Mouse (Mus musculus) adrenal gland, postnatal 10 days (tissue): ENCODE measurements at regions not wholly inside any gene's neighbourhood (a gene's known extent, or its start where the extent isn't known, plus 50 kb on each side); places are given as distances from the start of the nearest gene placed in this dataset.

Experiments used
- DNase-seq: peaks from one replicate; pipeline ENCODE4 v3.0.0; 2021; ENCODE audit warnings: mixed read lengths

DNA sequence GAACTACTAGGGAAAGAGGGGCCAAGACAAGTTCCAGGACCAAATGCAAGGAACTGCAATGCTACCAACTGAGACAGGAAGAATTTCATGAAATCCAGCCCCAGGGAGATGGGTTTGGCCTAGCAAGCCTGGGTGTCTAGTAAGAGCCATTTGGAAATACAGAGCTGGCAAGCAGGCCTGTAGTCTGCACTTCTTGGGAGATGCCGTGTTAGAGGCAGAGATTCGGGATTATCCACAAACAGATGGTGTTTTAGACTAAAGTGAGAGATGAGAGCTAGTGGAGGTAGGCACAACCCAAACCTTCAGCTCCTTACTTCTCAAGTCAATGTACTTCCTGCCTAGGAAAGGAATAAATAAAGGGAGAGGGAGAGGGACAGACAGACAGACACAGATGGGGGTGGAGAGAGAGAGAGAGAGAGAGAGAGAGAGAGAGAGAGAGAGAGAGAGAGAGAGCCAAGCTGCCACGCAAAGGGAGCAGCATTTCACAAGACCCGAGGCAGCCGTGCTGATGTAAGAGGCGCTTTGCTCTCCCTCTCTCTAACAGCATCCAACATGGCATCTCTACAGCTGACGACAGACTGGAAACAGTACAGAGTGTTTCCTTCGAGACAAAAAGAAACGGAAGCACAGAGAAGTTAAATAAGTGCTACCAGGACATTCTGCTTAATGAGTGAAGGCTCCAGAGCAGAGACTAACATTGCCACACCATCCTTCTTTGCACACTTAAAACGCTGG, 182.9 kb downstream of the Irs2 start:
- peak; percentile 44 for DNase-seq

DNA sequence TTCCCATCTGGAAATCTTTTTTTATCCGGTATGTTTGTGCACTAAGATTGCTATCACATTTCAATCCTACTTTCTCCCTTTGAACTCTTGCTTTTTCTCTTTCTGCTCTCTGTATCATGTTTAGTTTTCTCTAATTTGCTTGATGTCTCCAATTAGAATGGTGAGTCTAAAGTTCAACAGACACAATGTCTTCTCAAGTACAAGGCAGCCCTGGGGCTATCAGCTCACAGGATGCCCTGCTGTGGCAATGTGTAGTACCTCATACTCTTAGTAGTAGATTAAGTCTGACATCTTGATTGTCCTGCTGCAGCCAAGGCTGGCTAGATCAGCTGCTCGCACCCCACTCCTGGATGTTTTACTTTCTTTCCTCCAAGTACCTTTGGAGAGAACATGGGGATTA, 186.4 kb downstream of the Irs2 start:
- DNase-seq = no peak

DNA sequence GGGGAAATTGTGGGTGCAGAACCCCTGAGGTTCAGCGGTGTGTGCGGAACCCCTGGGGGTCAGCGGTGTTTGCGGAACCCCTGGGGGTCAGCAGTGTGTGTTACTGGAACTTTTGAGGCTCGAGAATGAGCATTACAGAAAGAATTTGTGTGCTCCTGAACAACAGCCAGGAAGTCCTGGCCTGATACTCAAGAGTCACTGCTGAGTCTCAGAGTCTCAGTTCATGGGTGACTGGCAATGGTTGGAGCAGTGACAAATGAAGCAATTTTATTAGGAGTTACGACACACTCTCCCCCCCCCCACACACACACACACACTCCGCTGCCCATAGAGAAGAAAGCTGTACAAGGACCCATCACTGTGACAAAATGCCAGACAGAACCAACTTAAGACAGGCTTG, 193.8 kb downstream of the Irs2 start:
- no peak for DNase-seq

DNA sequence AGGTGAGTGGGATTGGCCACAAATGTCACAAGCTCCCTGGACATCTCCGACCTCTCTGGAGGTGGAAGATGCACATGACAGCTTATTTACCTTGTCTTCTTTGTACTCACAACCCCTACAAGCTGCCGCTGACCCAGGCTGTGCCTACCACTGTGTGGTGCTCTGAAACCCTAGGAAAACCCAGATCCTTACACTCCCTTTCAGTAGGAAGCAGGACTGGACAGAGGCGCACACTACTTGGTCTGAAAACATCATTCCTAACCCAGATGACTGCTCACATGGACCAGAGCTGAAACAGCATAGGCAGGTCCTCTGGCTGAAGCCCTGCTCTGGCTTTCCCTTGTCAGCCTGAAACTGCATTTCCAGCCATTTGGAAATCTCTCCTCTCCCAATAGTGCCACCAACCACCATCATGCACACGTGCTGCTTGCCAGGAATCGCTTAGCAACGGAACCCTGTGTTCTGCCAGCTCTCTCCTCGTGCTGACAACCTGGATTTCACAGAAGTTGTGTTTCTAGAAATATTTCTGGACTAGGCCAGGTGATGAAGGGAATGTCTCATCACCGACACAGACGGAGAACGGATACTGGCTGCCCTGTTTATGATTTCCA, 196.1 kb downstream of the Irs2 start:
- DNase-seq = peak; percentile 50

DNA sequence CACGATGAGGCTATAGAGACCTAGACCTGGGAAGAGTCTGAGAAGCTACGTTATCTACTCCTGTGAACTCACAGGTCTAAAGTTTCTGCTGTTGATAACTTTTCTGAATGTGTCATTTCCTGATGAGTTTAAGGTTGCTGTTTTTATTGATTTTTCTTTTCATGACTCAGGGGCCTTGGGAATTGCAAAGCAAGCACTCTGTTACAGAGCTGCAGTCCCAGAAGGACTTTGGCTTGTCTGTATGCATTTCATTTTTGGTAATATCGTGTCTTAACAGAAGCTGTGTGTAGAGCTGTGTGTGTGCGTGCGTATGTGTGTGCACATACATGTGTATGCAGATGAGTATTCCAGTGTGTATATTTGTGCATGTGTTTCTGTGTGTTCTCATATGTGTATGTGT, 201.2 kb downstream of the Irs2 start:
- no peak for DNase-seq

DNA sequence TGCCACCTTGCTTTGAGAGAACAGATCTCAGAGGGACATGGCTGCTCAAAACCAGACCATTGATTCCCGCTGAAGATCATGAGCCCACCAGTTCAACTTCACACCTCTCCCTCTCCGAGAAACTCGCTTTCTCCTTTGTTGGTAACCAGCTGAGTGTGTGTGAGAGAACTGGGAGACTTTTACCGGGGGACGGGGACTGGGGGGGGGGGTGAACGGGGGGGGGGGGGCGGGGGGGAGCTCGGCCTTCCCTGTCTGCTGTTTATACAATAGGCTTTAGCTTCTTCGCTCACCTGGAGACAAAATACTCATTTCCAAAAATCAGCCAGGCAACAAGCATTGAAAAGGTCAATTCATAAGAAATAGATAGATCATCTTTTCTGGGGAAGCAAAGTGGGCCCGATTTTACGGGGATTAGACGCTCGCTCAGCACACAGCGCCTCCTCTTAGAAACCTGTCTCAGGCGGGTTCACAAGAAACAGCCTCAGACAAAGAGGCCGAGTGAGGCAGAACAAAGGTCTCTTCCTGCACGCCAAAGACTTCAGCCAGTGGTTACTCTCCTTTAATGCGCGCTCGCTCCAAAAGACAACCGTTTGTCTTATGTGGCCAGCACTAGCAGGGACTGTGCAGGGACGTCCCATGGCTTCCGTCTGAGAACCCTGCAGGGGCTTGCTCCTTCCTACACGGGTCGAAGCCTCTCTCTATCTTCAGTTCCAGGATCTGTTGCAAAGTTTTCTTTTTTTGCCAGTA, 202.7 kb downstream of the Irs2 start:
- no peak for DNase-seq

DNA sequence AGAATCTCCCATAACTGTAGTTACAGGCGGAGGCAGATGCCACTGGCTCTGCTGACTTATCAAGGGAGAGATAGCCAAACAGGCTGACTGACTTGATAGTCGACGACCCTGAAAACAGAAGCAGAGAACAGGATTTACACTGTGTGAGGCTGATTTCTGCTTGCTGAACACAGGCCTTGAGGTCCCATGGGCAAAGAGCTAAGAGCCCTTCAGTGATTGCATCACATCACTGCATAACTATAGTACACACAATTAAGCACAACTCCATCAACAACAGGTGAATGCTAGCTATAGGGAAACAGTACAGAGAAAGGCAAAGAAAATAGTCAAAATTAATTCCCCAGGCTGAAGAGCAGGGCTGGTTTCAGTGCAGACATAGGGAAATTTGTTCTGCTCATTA, 203.3 kb downstream of the Irs2 start:
- DNase-seq = no peak

DNA sequence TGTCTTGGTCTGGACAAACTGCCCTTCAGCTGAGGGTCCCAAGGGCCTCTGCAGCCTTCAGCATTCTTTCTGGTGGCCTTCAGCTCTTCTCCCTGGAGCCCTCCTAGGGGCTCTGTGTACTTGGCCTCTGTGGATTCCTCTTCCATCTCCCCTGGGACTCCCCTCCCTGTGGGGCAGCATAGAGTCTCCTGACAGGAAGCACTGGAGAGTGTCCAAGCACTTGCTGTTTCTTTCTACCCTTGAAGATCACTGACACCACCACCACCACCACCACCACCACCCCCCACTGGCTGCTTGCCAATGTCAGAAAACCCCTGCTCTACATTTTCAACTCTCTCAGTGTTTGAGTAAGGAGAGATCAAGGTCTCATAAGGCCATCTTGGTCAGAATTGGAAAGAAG, 206.3 kb downstream of the Irs2 start:
- peak; percentile 72 for DNase-seq

DNA sequence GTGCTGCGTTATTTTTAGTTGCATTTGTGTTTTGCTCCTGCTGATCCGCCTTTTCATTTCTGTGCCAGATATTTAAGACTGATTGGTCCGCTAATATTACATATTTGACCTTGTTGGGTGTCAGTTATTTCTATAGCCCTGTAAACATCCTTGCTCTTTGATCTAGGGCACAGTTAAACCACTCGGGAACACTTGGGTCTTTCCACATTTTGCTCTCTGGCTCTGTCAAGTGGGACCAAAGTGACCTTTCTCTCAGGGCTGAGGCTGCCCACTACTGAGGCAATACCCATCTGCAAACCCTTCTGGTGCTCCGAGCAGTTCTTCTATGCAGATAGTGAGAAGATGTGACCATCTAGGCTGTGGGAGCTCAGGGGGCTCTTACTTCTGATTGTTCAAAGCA, 206.7 kb downstream of the Irs2 start:
- DNase-seq = peak; percentile 44

DNA sequence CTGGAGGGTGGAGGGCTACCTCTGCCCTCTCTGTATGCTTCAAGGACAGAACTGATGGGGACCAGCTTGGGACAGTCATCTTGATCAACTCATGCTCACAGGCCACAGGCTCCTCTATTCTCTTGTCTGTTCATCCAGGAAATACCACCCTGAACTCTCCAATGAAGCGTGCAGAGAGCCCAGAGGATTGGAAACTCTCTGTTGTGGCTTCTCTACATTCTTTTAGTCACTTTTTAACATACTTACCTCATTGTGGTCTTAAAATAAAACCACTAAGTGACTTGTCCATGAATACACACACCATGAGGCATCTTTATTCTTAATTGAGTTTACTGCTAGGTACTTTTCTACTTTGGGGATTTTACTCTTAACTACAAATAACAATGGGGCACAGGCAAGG, 209.8 kb downstream of the Irs2 start:
- DNase-seq = no peak

DNA sequence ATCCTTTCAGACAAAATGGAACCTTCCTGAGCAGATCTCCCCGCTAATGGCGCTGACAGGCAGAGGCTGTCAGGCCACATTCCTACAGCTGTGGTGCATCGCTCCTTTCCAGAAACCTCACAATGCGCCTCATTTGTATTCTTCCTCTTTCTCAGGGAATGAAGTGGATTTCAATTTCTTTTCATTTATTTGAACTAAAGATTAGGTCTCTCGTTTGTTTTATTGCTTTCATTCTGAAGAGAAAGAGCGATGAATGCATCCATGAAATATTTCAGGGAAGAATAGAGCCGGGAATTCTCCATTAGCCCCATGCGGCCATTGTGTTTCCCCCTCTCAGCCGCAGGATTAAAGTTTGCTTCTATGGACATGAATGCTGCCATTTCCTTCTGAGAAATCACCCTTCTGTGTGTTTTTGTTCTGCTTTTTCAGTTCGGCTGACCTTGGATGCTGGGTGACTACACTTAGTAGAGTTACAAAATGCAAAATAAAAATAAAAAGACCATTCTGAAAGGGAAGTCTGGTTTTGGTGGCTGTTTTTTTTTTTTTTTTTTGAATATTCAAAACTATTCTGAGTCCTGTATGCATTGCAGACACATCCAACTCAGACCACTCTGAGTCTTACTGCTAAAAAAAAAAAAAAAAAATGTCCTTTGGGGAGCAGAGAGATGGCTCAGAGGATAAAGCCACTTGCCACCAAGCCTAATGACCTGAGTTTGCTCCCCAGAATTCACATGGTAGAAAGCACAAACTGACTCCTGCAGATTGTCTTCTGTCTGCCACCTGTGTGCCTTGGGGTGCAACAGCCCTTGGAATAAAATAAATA, 213.7 kb downstream of the Irs2 start:
- DNase-seq = no peak

DNA sequence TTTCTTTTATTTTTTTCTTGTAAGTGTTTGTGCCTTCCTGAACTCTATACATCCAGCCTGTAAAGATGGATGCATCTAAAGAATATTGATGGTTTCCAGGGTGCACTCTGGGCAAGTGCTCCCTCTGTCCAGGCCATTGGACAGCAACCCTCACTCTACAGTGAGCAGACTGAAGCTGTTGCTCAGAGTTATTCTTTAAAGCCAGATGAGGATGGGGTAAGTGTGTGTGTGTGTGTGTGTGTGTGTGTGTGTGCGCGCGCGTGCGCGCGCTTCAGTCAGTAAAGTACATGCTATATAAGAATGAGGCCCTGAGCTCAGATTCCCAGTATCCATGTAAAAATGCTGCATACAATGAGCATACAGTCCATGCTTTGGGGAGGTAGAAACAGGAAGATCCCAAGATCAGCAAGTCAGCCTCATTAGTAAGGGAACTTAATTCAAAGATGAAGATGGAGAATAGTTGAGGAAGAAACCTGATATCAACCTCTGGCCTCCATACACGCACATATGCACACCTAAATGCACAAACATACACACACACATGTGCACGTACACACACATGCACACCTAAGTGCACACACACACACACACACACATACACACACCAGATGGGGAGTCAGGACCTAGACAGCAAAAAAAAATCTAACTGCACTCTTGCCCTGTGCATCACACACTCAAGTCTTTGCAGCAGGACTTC, 214.4 kb downstream of the Irs2 start:
- DNase-seq = no peak

DNA sequence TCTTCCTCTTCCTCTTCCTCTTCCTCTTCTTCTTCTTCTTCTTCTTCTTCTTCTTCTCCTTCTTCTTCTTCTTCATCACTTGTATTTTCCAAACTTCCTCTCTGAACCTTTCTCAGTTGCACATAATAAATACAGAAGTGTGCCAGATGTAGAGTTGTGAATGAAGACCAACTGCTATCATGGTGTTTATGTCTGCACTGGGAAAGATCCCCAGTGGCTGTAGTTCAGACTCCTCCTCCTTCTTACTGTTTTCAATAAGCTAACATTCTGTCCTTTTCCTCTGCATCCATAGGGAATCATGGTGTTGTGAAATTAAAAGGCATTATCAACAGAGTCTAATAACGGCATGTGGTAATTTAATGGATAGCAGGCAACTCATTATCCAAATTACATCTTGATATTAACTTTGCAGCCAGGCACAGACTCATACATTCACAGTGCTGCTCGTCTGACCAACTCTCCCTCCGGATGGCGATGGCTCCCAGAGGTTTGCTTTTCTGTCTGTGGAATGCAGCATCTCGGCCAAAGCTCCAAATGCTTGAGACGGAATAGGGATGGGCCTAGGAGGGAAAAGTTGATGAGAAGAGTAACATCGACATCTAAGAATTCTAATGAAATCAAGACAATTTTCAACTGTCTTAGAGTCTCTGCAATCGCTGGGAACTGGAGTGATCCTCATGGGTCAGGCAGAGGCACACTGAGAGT, 219.6 kb downstream of the Irs2 start:
- no peak for DNase-seq

DNA sequence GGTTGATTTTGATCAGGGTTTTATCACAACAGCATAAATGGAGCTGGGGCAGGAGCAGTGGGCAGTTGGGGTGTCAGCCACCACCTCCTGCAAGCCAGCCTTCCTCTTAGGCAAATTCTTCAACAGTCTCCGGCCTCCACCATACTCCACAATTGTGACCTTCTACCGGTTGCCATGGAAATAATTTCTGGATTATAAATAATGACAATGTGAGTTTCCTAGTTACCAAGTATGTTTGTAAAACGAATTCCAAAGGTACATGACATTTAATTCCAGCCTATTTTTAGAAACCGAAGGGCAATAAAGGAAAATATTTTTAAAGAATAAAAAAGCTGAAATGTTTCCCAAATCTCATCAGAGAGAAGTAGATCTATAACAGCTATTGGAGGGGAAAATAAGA, 222.5 kb downstream of the Irs2 start:
- no peak for DNase-seq

DNA sequence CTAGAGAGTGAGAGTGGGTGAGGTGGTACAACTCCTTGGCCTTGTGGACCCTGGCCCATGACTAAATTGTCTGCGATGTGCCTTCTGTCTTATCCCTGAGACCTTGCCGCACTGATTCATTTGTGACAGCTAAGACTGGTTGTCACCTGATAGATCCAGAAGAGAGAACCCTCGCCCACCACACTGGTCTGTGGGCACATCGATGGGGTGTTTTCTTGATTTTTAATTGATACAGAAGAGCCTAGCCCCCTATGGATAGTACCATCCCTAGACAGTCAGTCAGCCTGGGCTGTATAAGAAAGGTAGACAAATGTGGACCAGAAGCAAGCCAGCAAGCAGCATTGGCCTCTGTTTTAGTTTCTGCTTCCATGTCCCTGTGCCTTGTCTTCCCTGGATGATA, 222.9 kb downstream of the Irs2 start:
- DNase-seq = no peak

DNA sequence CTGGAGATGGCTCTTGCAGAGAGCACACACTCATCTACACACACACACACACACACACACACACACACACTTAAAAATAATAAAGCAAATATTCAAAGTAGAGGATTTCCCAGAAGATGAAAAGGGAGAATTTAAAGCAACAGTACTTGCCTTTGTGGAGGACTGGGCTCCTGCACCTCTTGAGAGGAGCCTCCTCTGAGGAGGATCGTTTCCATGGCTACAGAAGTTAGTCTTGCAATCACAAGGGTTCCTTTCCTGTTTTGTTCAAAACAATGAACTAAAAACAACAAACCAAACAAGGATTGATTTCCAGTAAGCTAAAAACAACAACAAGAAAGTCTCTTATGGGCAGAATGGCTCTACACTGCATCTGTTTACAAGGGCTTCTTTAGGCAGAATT, 223.8 kb downstream of the Irs2 start:
- DNase-seq = no peak

DNA sequence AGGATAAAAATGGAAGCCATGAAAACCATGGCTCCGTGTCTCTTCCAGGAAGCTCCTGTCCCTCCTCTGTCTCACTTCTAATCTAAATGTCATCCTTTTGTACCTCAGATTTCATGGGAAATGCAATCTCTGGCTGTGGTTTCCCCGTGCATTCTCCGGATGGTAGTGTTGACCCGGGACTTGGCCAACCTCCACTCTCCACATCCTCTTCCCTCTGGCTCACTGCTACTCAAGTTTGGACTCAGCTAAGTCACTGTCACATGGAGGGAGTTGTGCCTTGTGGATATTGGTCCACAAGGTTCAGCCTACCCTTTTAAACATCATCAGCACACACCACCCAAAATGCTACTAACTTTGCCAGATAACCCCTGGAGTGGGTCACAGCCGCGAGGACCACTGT, 226.4 kb downstream of the Irs2 start:
- DNase-seq = no peak

DNA sequence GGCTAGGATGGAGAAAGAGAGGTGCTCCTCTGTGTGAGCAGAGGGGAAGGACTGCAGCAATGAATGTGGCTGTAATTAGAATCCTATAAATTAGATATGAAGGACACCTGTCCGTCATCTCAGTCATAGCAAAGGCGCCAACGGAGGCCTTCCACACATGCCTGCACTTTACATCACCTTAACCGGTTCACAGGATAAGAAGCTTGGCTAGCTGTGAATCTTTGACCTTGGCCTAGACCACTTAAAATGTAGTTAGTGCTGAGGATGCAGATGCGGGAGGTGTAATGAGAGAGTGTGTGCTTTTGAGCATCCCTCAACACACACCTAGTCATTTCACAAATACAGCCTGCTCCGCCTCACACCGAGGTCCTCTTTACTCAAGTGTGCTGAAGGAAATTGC, 228.6 kb downstream of the Irs2 start:
- DNase-seq = no peak

DNA sequence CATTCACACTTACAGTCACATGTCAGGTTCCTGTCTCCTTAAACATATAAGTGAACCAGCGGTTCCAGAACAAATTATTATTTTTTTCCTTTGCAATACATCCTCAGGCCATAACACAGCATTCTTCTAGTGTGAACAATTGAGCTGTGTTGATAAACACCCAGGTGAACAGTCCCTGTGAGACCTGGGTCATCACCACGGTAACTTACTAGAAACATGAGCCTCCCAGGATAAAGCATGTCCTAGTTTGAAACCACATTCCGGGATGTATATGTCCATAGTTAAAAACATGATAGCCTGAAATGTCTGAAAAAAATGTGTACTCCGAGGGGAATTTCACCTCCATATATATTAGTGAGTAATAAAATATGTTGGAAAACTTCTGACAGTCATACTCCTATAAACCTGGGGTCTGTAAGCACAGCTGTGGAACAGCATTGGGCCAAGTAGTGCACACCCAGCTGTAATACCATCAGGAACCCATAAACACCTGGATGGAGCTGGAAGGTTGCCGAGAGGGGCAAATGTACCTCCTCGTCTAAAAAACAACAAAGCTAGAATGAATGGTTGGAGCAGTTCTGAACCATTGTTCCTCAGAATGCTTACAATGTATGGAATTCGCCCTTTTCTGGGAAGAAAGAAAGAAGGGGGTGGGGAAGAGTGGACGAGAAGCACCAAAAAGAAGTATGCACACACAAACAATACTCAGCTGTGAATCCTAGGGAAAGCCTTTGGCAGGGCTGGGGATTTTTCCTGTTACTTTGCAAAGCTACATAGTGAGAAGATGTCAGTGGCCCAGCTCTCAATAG, 232.9 kb downstream of the Irs2 start:
- DNase-seq = no peak

DNA sequence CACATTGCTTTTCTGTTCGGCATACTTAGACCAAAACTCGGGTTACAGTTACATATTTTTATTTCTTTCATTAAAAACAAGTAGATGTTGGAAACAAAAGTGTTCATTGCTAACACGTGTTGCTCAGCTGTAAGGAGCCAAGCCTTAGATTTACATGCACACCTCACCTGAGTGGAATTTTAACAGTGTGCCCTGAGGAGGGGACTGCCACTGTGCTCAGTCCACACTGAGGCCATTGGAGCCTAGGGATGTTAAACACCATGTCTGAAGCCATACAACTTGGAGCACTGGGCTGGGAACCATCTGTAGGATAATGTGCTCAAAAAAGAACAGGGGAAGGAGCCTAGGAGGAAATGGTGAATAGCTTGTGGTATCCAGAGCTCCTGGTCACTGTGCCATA, 233.5 kb downstream of the Irs2 start:
- DNase-seq = no peak

DNA sequence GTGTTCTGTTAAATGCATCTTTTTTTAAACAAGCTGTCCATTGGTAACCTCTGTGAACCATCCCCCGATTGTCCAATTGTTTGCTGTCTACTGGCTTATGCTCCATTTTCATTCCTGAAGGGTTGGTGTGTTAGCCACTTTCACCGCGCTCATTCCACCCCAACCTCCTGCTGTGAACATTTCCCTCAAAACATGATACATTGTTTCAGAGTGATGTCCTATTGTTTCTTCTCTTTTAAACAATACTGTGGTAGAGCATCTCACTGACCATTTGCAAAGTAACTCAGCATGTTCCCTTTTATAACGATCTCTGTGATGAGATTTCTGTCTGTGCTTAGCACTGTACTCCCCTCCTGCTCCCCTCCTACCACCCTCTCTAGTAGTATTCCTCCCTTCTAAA, 240.1 kb downstream of the Irs2 start:
- DNase-seq = no peak
